Mouse (Mus musculus) small intestine, adult 2 months (tissue): ENCODE results near the gene Cdr1. TPM values are rescaled to one million over a fixed set of nuclear protein-coding genes. Genes with fewer than 3 reads are reported as not detected.

Source experiments
- H3K27ac ChIP-seq: fragments of 200-500 bp; 2 replicates; pipeline ENCODE4 v1.5.1; 2012; ENCODE audit warnings: low read depth, low read length, control low read depth, inconsistent platforms; ENCODE audit not compliant: insufficient read depth
- H3K27me3 ChIP-seq: fragments of 200-500 bp; 2 replicates; pipeline ENCODE4 v1.6.1; 2012; ENCODE audit warnings: mild to moderate bottlenecking, moderate library complexity, low read length, inconsistent platforms; ENCODE audit not compliant: control insufficient read depth, insufficient read depth
- H3K36me3 ChIP-seq: fragments of 200-500 bp; 2 replicates; pipeline ENCODE4 v1.6.1; 2012; ENCODE audit warnings: mild to moderate bottlenecking, low read length, control low read depth, inconsistent platforms; ENCODE audit not compliant: control insufficient read depth, insufficient read depth
- H3K4me1 ChIP-seq: fragments of 200-500 bp; 2 replicates; pipeline ENCODE4 v1.6.1; 2012; ENCODE audit warnings: low read length, inconsistent platforms, mixed read lengths; ENCODE audit not compliant: control insufficient read depth, insufficient read depth, insufficient read length
- H3K4me3 ChIP-seq: fragments of 200-500 bp; 2 replicates; pipeline ENCODE4 v1.5.1; 2012; ENCODE audit warnings: low read depth, mild to moderate bottlenecking, control low read depth, inconsistent platforms, low read length, moderate library complexity
- CTCF ChIP-seq: fragments of 200-500 bp; IDR thresholded peaks from 2 replicates; pipeline ENCODE4 v1.5.1; 2012; ENCODE audit warnings: low read depth, mild to moderate bottlenecking, control low read depth, inconsistent platforms, low read length, moderate library complexity, mixed read lengths; ENCODE audit not compliant: insufficient replicate concordance, insufficient read length; ENCODE audit errors: extremely low read depth
- POLR2A ChIP-seq: fragments of 200-500 bp; IDR thresholded peaks from 2 replicates; pipeline ENCODE4 v1.6.1; 2012; ENCODE audit warnings: low read depth, mild to moderate bottlenecking, control low read depth, inconsistent platforms, low read length, moderate library complexity
- WGBS: fragments of 180-500 bp; shearing (Covaris S2); methylation state at CpG from one replicate; pipeline ENCODE4 v1.1.7; 2018; 5-methylcytosine and 5-hydroxymethylcytosine counted together
- polyA plus RNA-seq: library from polyadenylated mRNA; depleted of rRNA; stranded (reverse); fragments of >200 nt; gene quantifications from 2 replicates; pipeline ENCODE4 v1.2.3, GENCODE M21; 2012

Cdr1 gene
- polyA plus RNA-seq, 1 experiment = not detected

- no peaks in the 10 kb centered on the region for H3K36me3 ChIP-seq
- H3K27ac ChIP-seq = no peak overlapping the region
- 33% methylated on average over 2 of the region's 2 CpGs for WGBS
- H3K27me3 ChIP-seq = no peaks in the 10 kb centered on the region
- no peak overlapping the region for H3K4me3 ChIP-seq
- no peaks in the 10 kb centered on the region for H3K4me1 ChIP-seq
- TF ChIP-seq POLR2A = no peak
- TF ChIP-seq CTCF = no peak
Observed at GRCm38 (mm10) chrX:61145416-61145815, 39.9 kb downstream of the Cdr1 start.

DNA sequence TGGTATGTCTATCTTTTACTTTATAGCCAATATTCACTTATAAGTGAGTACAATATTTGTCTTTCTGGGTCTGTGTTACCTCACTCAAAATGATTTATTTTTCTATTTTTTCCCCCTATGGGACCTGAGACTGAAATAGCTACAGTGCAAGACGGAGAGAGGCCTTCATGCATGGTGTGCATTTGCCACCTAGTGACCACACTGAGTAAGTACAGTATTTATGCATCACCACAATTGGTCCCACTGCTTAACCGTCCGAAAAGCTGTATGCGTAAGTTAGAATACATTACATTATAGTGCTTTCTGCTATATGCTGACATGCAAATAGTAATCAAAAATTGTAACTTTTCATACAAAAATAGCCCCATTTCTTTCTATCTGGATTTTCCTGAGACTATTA is 50.8 kb downstream of the Cdr1 start:
- Histone ChIP-seq H3K27ac (no peak overlapping the region), H3K4me3 (no peak overlapping the region), H3K4me1 (no peaks in the 10 kb centered on the region), H3K36me3 (no peaks in the 10 kb centered on the region), H3K27me3 (no peaks in the 10 kb centered on the region)
- 79% methylated on average over 4 of the region's 4 CpGs for WGBS
- no peak for TF ChIP-seq CTCF
- TF ChIP-seq POLR2A = no peak
